Mouse (Mus musculus) kidney, embryonic 16.5 days (tissue): ENCODE results near the gene Cdc5l. TPM values are rescaled to one million over a fixed set of nuclear protein-coding genes. Genes with fewer than 3 reads are reported as not detected.

ENCODE experiments used
- ATAC-seq: fragments of 200-750 bp; cut with Nextera tagmentation; 2 replicates; pipeline ENCODE4 v1.8.0; 2017; ENCODE audit warnings: moderate TSS enrichment; ENCODE audit not compliant: low FRiP score, low TSS enrichment
- H3K27ac ChIP-seq: fragments of 300-500 bp; sonication (generic); 2 replicates; pipeline ENCODE4 v1.5.1; 2014; ENCODE audit warnings: low read length
- H3K27me3 ChIP-seq: fragments of 300-500 bp; sonication (generic); 2 replicates; pipeline ENCODE4 v1.6.1; 2014; ENCODE audit warnings: low read length, control low read depth, mixed read lengths; ENCODE audit not compliant: insufficient read depth
- H3K36me3 ChIP-seq: fragments of 300-500 bp; sonication (generic); 2 replicates; pipeline ENCODE4 v1.6.1; 2014; ENCODE audit warnings: low read length, control low read depth, mixed read lengths; ENCODE audit not compliant: insufficient read depth
- H3K4me1 ChIP-seq: fragments of 300-500 bp; sonication (generic); 2 replicates; pipeline ENCODE4 v1.6.1; 2014; ENCODE audit warnings: low read length, control low read depth, mixed read lengths; ENCODE audit not compliant: insufficient read depth
- H3K4me2 ChIP-seq: fragments of 300-500 bp; sonication (generic); replicated peaks from 2 replicates; pipeline ENCODE4 v1.6.1; 2014; ENCODE audit warnings: low read depth, low read length
- H3K4me3 ChIP-seq: fragments of 300-500 bp; sonication (generic); 2 replicates; pipeline ENCODE4 v1.5.1; 2014; ENCODE audit warnings: mild to moderate bottlenecking, low read length
- H3K9ac ChIP-seq: fragments of 300-500 bp; sonication (generic); replicated peaks from 2 replicates; pipeline ENCODE4 v1.6.1; 2014; ENCODE audit warnings: low read length
- H3K9me3 ChIP-seq: fragments of 300-500 bp; sonication (generic); 2 replicates; pipeline ENCODE4 v1.6.1; 2016; ENCODE audit warnings: low read length, control low read depth
- WGBS: fragments of 180-500 bp; shearing (Covaris S2); extraction: QIAGEN DNeasy Blood & Tissue Kit; methylation state at CpG from one replicate; pipeline ENCODE4 v1.1.7; 2014; 5-methylcytosine and 5-hydroxymethylcytosine counted together
- polyA plus RNA-seq: library from polyadenylated mRNA; unstranded; fragments of >200 nt; fragmentation: Nextera tagmentation; extraction: Ambion mirVana; gene quantifications from 2 replicates; pipeline ENCODE4 v1.2.1, GENCODE M21; 2015

Gene Cdc5l
- polyA plus RNA-seq, 1 experiment from 2014 or later, result 57.6 TPM

GRCm38 (mm10) chr17:45383305-45383704, 50.2 kb downstream of the Cdc5l start:
- Histone ChIP-seq H3K9ac (no peak overlapping the region), H3K4me1 (no peaks in the 10 kb centered on the region), H3K27ac (no peak overlapping the region), H3K27me3 (no peaks in the 10 kb centered on the region), H3K4me3 (no peak overlapping the region), H3K9me3 (no peaks in the 10 kb centered on the region), H3K4me2 (no peak overlapping the region), H3K36me3 (peaks cover 11% of the 10 kb centered on the region)
- 70% methylated on average over 3 of the region's 3 CpGs for WGBS
- no peak for ATAC-seq

GRCm38 (mm10) chr17:45379271-45379784, 54.2 kb downstream of the Cdc5l start:
- no peak overlapping the region for H3K9ac ChIP-seq
- H3K36me3 ChIP-seq, result no peaks in the 10 kb centered on the region
- no peak overlapping the region for H3K4me3 ChIP-seq
- H3K27ac ChIP-seq, result no peak overlapping the region
- no peak overlapping the region for H3K4me2 ChIP-seq
- ATAC-seq, result no peak
- no peaks in the 10 kb centered on the region for H3K4me1 ChIP-seq
- H3K9me3 ChIP-seq, result no peaks in the 10 kb centered on the region
- WGBS, result 86% methylated on average over 9 of the region's 9 CpGs
- no peaks in the 10 kb centered on the region for H3K27me3 ChIP-seq

GRCm38 (mm10) chr17:45377323-45377722, 56.2 kb downstream of the Cdc5l start:
- H3K27me3 ChIP-seq, result no peaks in the 10 kb centered on the region; the same call in 1 of the 2 replicates
- H3K36me3 ChIP-seq, result no peaks in the 10 kb centered on the region
- no peak overlapping the region for H3K4me3 ChIP-seq
- H3K4me1 ChIP-seq, result no peaks in the 10 kb centered on the region
- no peaks in the 10 kb centered on the region for H3K9me3 ChIP-seq
- no peak overlapping the region for H3K27ac ChIP-seq
- no peak overlapping the region for H3K9ac ChIP-seq
- ATAC-seq, result no peak
- no peak overlapping the region for H3K4me2 ChIP-seq
- 47% methylated on average over 5 of the region's 5 CpGs for WGBS

GRCm38 (mm10) chr17:45373987-45374608, 59.4 kb downstream of the Cdc5l start:
- Histone ChIP-seq H3K4me2 (peak overlapping the region; percentile 29; the same call in 1 of the 2 replicates), H3K4me1 (no peaks in the 10 kb centered on the region), H3K4me3 (no peak overlapping the region), H3K27ac (no peak overlapping the region), H3K27me3 (no peaks in the 10 kb centered on the region; the same call in 1 of the 2 replicates), H3K9ac (no peak overlapping the region), H3K36me3 (no peaks in the 10 kb centered on the region), H3K9me3 (no peaks in the 10 kb centered on the region)
- peak; percentile 47 for ATAC-seq
- 27% methylated on average over 13 of the region's 13 CpGs for WGBS

GRCm38 (mm10) chr17:45371042-45371441, 62.5 kb downstream of the Cdc5l start:
- Histone ChIP-seq H3K9ac (no peak overlapping the region), H3K27ac (no peak overlapping the region), H3K27me3 (peaks cover 8% of the 10 kb centered on the region; the same call in 1 of the 2 replicates), H3K36me3 (no peaks in the 10 kb centered on the region), H3K4me3 (no peak overlapping the region), H3K9me3 (no peaks in the 10 kb centered on the region), H3K4me2 (no peak overlapping the region), H3K4me1 (no peaks in the 10 kb centered on the region)
- 58% methylated on average over 9 of the region's 9 CpGs for WGBS
- no peak for ATAC-seq

GRCm38 (mm10) chr17:45370535-45370934, 63.0 kb downstream of the Cdc5l start:
- H3K9me3 ChIP-seq, result no peaks in the 10 kb centered on the region
- peaks cover 8% of the 10 kb centered on the region; the same call in 1 of the 2 replicates for H3K27me3 ChIP-seq
- no peak for ATAC-seq
- H3K27ac ChIP-seq, result no peak overlapping the region
- no peak overlapping the region for H3K4me2 ChIP-seq
- H3K9ac ChIP-seq, result no peak overlapping the region
- H3K36me3 ChIP-seq, result no peaks in the 10 kb centered on the region
- H3K4me1 ChIP-seq, result no peaks in the 10 kb centered on the region
- H3K4me3 ChIP-seq, result no peak overlapping the region
- WGBS, result 59% methylated on average over 4 of the region's 5 CpGs

GRCm38 (mm10) chr17:45364871-45365270, 68.7 kb downstream of the Cdc5l start:
- Histone ChIP-seq H3K4me3 (no peak overlapping the region), H3K9ac (no peak overlapping the region), H3K4me2 (no peak overlapping the region), H3K9me3 (no peaks in the 10 kb centered on the region), H3K27me3 (peaks cover 11% of the 10 kb centered on the region), H3K36me3 (no peaks in the 10 kb centered on the region), H3K4me1 (peaks cover 2% of the 10 kb centered on the region; the same call in 1 of the 2 replicates), H3K27ac (no peak overlapping the region)
- no peak for ATAC-seq
- 43% methylated on average over 7 of the region's 7 CpGs for WGBS

- Histone ChIP-seq H3K4me3 (no peak overlapping the region), H3K9ac (no peak overlapping the region), H3K36me3 (no peaks in the 10 kb centered on the region), H3K9me3 (no peaks in the 10 kb centered on the region), H3K27me3 (peaks cover 11% of the 10 kb centered on the region), H3K4me2 (no peak overlapping the region), H3K27ac (no peak overlapping the region), H3K4me1 (peaks cover 28% of the 10 kb centered on the region)
- 85% methylated on average over 3 of the region's 3 CpGs for WGBS
- no peak for ATAC-seq
Observed at GRCm38 (mm10) chr17:45360950-45361349, 72.6 kb downstream of the Cdc5l start.

GRCm38 (mm10) chr17:45359443-45359842, 74.1 kb downstream of the Cdc5l start:
- WGBS, result 13% methylated on average over 5 of the region's 5 CpGs
- Histone ChIP-seq H3K9me3 (no peaks in the 10 kb centered on the region), H3K4me3 (no peak overlapping the region), H3K4me2 (no peak overlapping the region), H3K4me1 (peaks cover 28% of the 10 kb centered on the region), H3K27ac (no peak overlapping the region), H3K9ac (no peak overlapping the region), H3K27me3 (peaks cover 11% of the 10 kb centered on the region), H3K36me3 (no peaks in the 10 kb centered on the region)
- no peak; the same call in 1 of the 2 replicates for ATAC-seq

GRCm38 (mm10) chr17:45356431-45356830, 77.1 kb downstream of the Cdc5l start:
- Histone ChIP-seq H3K9me3 (no peaks in the 10 kb centered on the region), H3K27me3 (peaks cover 11% of the 10 kb centered on the region), H3K4me1 (peaks cover 28% of the 10 kb centered on the region), H3K4me2 (no peak overlapping the region), H3K36me3 (no peaks in the 10 kb centered on the region), H3K4me3 (no peak overlapping the region), H3K27ac (no peak overlapping the region), H3K9ac (no peak overlapping the region)
- 42% methylated on average over 9 of the region's 9 CpGs for WGBS
- peak; percentile 65; the same call in 1 of the 2 replicates for ATAC-seq
